Mouse (Mus musculus): Measurements from ENCODE around the gene St8sia1.

The St8sia1 gene

GRCm38 (mm10) chr6:142884128-142884527, 80.1 kb downstream of the St8sia1 start:
- in situ Hi-C loops (cut with MboI; ENCODE audit: low pct_unique_long_range_greater_than_20kb in 1 of 2, low sequenced_read_pairs in 2 of 2, unreplicated experiment in 1 of 2) = no loop called here

GRCm38 (mm10) chr6:142880849-142881470, 83.3 kb downstream of the St8sia1 start:
- in situ Hi-C loops (cut with MboI; ENCODE audit: low pct_unique_long_range_greater_than_20kb in 1 of 2, low sequenced_read_pairs in 2 of 2, unreplicated experiment in 1 of 2) = no loop called here

- in situ Hi-C loops (cut with MboI; ENCODE audit: low pct_unique_long_range_greater_than_20kb in 1 of 2, low sequenced_read_pairs in 2 of 2, unreplicated experiment in 1 of 2) = no loop called here
These were observed 85.2 kb downstream of the St8sia1 start for GRCm38 (mm10) chr6:142878744-142879701.

GRCm38 (mm10) chr6:142877221-142877620, 87.0 kb downstream of the St8sia1 start:
- in situ Hi-C loops (cut with MboI; ENCODE audit: low pct_unique_long_range_greater_than_20kb in 1 of 2, low sequenced_read_pairs in 2 of 2, unreplicated experiment in 1 of 2) = no loop called here

- in situ Hi-C loops (cut with MboI; ENCODE audit: low pct_unique_long_range_greater_than_20kb in 1 of 2, low sequenced_read_pairs in 2 of 2, unreplicated experiment in 1 of 2) = no loop called here
These were observed 87.9 kb downstream of the St8sia1 start for GRCm38 (mm10) chr6:142876279-142876899.

GRCm38 (mm10) chr6:142873795-142874563, 90.3 kb downstream of the St8sia1 start:
- in situ Hi-C loops (cut with MboI; ENCODE audit: low pct_unique_long_range_greater_than_20kb in 1 of 2, low sequenced_read_pairs in 2 of 2, unreplicated experiment in 1 of 2) = no loop called here

GRCm38 (mm10) chr6:142869715-142870422, 94.4 kb downstream of the St8sia1 start:
- in situ Hi-C loops (cut with MboI; ENCODE audit: low pct_unique_long_range_greater_than_20kb in 1 of 2, low sequenced_read_pairs in 2 of 2, unreplicated experiment in 1 of 2) = no loop called here

- in situ Hi-C loops (cut with MboI; ENCODE audit: low pct_unique_long_range_greater_than_20kb in 1 of 2, low sequenced_read_pairs in 2 of 2, unreplicated experiment in 1 of 2) = no loop called here
These were observed 96.7 kb downstream of the St8sia1 start for GRCm38 (mm10) chr6:142867471-142868055.

- in situ Hi-C loops (cut with MboI; ENCODE audit: low pct_unique_long_range_greater_than_20kb in 1 of 2, low sequenced_read_pairs in 2 of 2, unreplicated experiment in 1 of 2) = no loop called here
These were observed 97.2 kb downstream of the St8sia1 start for GRCm38 (mm10) chr6:142867023-142867422.

- in situ Hi-C loops (cut with MboI; ENCODE audit: low pct_unique_long_range_greater_than_20kb in 1 of 2, low sequenced_read_pairs in 2 of 2, unreplicated experiment in 1 of 2) = no loop called here
These were observed 99.1 kb downstream of the St8sia1 start for GRCm38 (mm10) chr6:142865199-142865598.

GRCm38 (mm10) chr6:142863881-142864280, 100.4 kb downstream of the St8sia1 start:
- in situ Hi-C loops (cut with MboI; ENCODE audit: low pct_unique_long_range_greater_than_20kb in 1 of 2, low sequenced_read_pairs in 2 of 2, unreplicated experiment in 1 of 2) = no loop called here

- in situ Hi-C loops (cut with MboI; ENCODE audit: low pct_unique_long_range_greater_than_20kb in 1 of 2, low sequenced_read_pairs in 2 of 2, unreplicated experiment in 1 of 2) = no loop called here
These were observed 102.0 kb downstream of the St8sia1 start for GRCm38 (mm10) chr6:142862265-142862664.

- in situ Hi-C loops (cut with MboI; ENCODE audit: low pct_unique_long_range_greater_than_20kb in 1 of 2, low sequenced_read_pairs in 2 of 2, unreplicated experiment in 1 of 2) = no loop called here
These were observed 103.9 kb downstream of the St8sia1 start for GRCm38 (mm10) chr6:142860396-142860795.

GRCm38 (mm10) chr6:142859946-142860345, 104.3 kb downstream of the St8sia1 start:
- in situ Hi-C loops (cut with MboI; ENCODE audit: low pct_unique_long_range_greater_than_20kb in 1 of 2, low sequenced_read_pairs in 2 of 2, unreplicated experiment in 1 of 2) = no loop called here

- in situ Hi-C loops (cut with MboI; ENCODE audit: low pct_unique_long_range_greater_than_20kb in 1 of 2, low sequenced_read_pairs in 2 of 2, unreplicated experiment in 1 of 2) = no loop called here
These were observed 105.3 kb downstream of the St8sia1 start for GRCm38 (mm10) chr6:142858937-142859336.

GRCm38 (mm10) chr6:142856258-142856874, 107.9 kb downstream of the St8sia1 start:
- in situ Hi-C loops (cut with MboI; ENCODE audit: low pct_unique_long_range_greater_than_20kb in 1 of 2, low sequenced_read_pairs in 2 of 2, unreplicated experiment in 1 of 2) = no loop called here

- in situ Hi-C loops (cut with MboI; ENCODE audit: low pct_unique_long_range_greater_than_20kb in 1 of 2, low sequenced_read_pairs in 2 of 2, unreplicated experiment in 1 of 2) = no loop called here
These were observed 108.5 kb downstream of the St8sia1 start for GRCm38 (mm10) chr6:142855761-142856160.

All from mouse embryonic stem cell (cell line).